Mouse (Mus musculus) hematopoietic stem cell, adult 5-6 weeks (primary cell): ENCODE measurements around the gene Adcy2. TPM values are rescaled to one million over a fixed set of nuclear protein-coding genes. Genes with fewer than 3 reads are reported as not detected.

Experiments used
- ATAC-seq, 2 experiments: fragments of 125-278 bp in 1 of 2; replicated peaks in 1 of 2; 2 replicates each; pipeline ENCODE4 v1.8.0; 2016 to 2017; ENCODE audit warnings: inconsistent platforms in 2 of 2, mild to moderate bottlenecking in 2 of 2, moderate number of reproducible peaks in 2 of 2, low read depth in 1 of 2, moderate TSS enrichment in 1 of 2; ENCODE audit not compliant: low FRiP score in 2 of 2, poor library complexity in 2 of 2, severe bottlenecking in 2 of 2, insufficient read depth in 1 of 2, low TSS enrichment in 1 of 2
- total RNA-seq: library from RNA; stranded (forward); fragments of 172-1452, 232-1000 nt; gene quantifications from 2 replicates; pipeline ENCODE4 v1.2.3, GENCODE M21; 2017

Adcy2 gene
- total RNA-seq, 1 experiment from 2014 or later: not detected

GRCm38 (mm10) chr13:68598953-68599352 is 400.4 kb downstream of the Adcy2 start:
- ATAC-seq: no peak

GRCm38 (mm10) chr13:68597667-68598066 is 401.7 kb downstream of the Adcy2 start:
- ATAC-seq: no peak

- ATAC-seq: no peak
Measured at GRCm38 (mm10) chr13:68597199-68597598, 402.1 kb downstream of the Adcy2 start, which contains the start of gene 1700001L19Rik. 1700001L19Rik (plus strand) TSS chr13:68597421.

GRCm38 (mm10) chr13:68593797-68594196 is 405.5 kb downstream of the Adcy2 start:
- no peak for ATAC-seq

- ATAC-seq: no peak
Measured at GRCm38 (mm10) chr13:68588352-68588751, 411.0 kb downstream of the Adcy2 start.

GRCm38 (mm10) chr13:68585441-68585840 is 413.9 kb downstream of the Adcy2 start:
- no peak for ATAC-seq

GRCm38 (mm10) chr13:68583961-68584360 is 415.4 kb downstream of the Adcy2 start:
- no peak for ATAC-seq

- no peak for ATAC-seq
Measured at GRCm38 (mm10) chr13:68582517-68582780, 416.9 kb downstream of the Adcy2 start.

GRCm38 (mm10) chr13:68581747-68582516 is 417.4 kb downstream of the Adcy2 start, which contains the start of the genes Mtrr and Fastkd3:
Mtrr (minus strand) TSS chr13:68582149.
Fastkd3 (plus strand) TSS chr13:68582234.
- ATAC-seq: peak; percentile 96

GRCm38 (mm10) chr13:68581086-68581740 is 418.1 kb downstream of the Adcy2 start:
- ATAC-seq: 0 out of 4 replicates have a peak, but pooled peaks of 1 of the 2 experiments have one; percentile 6

- no peak for ATAC-seq
Measured at GRCm38 (mm10) chr13:68577945-68578344, 421.4 kb downstream of the Adcy2 start.

GRCm38 (mm10) chr13:68574398-68574797 is 424.9 kb downstream of the Adcy2 start:
- ATAC-seq: no peak

- no peak for ATAC-seq
Measured at GRCm38 (mm10) chr13:68572966-68573913, 426.1 kb downstream of the Adcy2 start.

GRCm38 (mm10) chr13:68572247-68572646 is 427.1 kb downstream of the Adcy2 start:
- ATAC-seq: no peak
